Mouse (Mus musculus) embryonic fibroblast, embryonic 13.5 days (primary cell): Measurements from ENCODE around the gene Eipr1.

ENCODE experiments used
- CTCF ChIP-seq: IDR thresholded peaks from 2 replicates; pipeline ENCODE4 v1.5.1; 2011; ENCODE audit warnings: mild to moderate bottlenecking, control low read depth, low read length, moderate library complexity, borderline replicate concordance; ENCODE audit not compliant: insufficient read depth
- POLR2A ChIP-seq: IDR thresholded peaks from 2 replicates; pipeline ENCODE4 v1.6.1; 2011; ENCODE audit warnings: low read depth, mild to moderate bottlenecking, control low read depth, low read length, moderate library complexity

DNA sequence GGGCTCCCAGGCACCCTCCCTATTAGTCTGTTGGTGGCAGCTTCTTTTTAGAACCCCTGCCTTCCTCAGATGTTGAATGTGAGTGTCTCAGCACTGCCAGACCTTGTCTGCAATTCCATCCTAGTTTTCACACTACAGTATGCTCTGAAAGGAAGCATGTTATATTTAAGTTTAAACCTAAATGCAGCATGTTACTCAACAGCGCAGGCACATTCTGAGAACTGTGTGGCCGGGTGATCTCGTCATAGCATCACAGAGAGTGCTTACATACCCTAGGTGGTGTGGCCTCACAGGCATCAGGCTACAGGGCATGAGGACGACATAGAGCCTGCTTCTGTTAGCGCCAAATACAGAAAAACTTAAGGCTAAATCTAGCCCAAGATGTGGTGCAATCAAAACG, 24.0 kb downstream of the Eipr1 start:
- TF ChIP-seq CTCF (no peak), POLR2A (no peak)
